Mouse (Mus musculus) MEL (cell line): ENCODE data around the gene Frmd6.

Experiments
- CTCF ChIP-seq, 3 experiments: IDR thresholded peaks in 2 of 3; conservative IDR thresholded peaks in 1 of 3; 2 replicates each; pipeline ENCODE4 v1.5.1; 2011 to 2012; ENCODE audit warnings: low read length in 3 of 3, low read depth in 2 of 3, mild to moderate bottlenecking in 2 of 3, improper control_type of control experiment in 1 of 3, inconsistent platforms in 1 of 3, mixed read lengths in 1 of 3, moderate library complexity in 1 of 3; ENCODE audit not compliant: control insufficient read depth in 1 of 3, insufficient read depth in 1 of 3, poor library complexity in 1 of 3, severe bottlenecking in 1 of 3
- E2F4 ChIP-seq: IDR thresholded peaks from 2 replicates; pipeline ENCODE4 v1.6.1; 2011; ENCODE audit warnings: low read depth, low read length, improper control_type of control experiment, borderline replicate concordance
- EP300 ChIP-seq, 2 experiments: IDR thresholded peaks; 2 replicates each; pipeline ENCODE4 v1.6.1; 2011; ENCODE audit warnings: improper control_type of control experiment in 2 of 2, low read length in 2 of 2, low read depth in 1 of 2, mild to moderate bottlenecking in 1 of 2
- ETS1 ChIP-seq: IDR thresholded peaks from 2 replicates; pipeline ENCODE4 v1.6.1; 2012; ENCODE audit warnings: low read depth, mild to moderate bottlenecking, inconsistent platforms, low read length, improper control_type of control experiment, moderate library complexity
- GATA1 ChIP-seq: IDR thresholded peaks from 2 replicates; pipeline ENCODE4 v1.6.1; 2011; ENCODE audit warnings: low read depth, low read length, improper control_type of control experiment
- KAT2A ChIP-seq: conservative IDR thresholded peaks from 2 replicates; pipeline ENCODE4 v1.6.1; 2012; ENCODE audit warnings: low read depth, low read length, improper control_type of control experiment, inconsistent platforms
- MAFK ChIP-seq: IDR thresholded peaks from 2 replicates; pipeline ENCODE4 v1.6.1; 2011; ENCODE audit warnings: low read depth, mild to moderate bottlenecking, low read length, improper control_type of control experiment, borderline replicate concordance
- MAX ChIP-seq: IDR thresholded peaks from 2 replicates; pipeline ENCODE4 v1.6.1; 2011; ENCODE audit warnings: low read length, improper control_type of control experiment
- MEF2A ChIP-seq: IDR thresholded peaks from 2 replicates; pipeline ENCODE4 v1.6.1; 2014; ENCODE audit warnings: low read depth, mild to moderate bottlenecking, inconsistent platforms, low read length, improper control_type of control experiment; ENCODE audit not compliant: poor library complexity, insufficient replicate concordance, severe bottlenecking; ENCODE audit errors: extremely low read depth
- NELFE ChIP-seq: IDR thresholded peaks from 2 replicates; pipeline ENCODE4 v1.6.1; 2011; ENCODE audit warnings: low read depth, low read length, improper control_type of control experiment
- POLR2AphosphoS2 ChIP-seq: IDR thresholded peaks from 2 replicates; pipeline ENCODE4 v1.6.1; 2011; ENCODE audit warnings: low read length, improper control_type of control experiment
- SMC3 ChIP-seq: IDR thresholded peaks from 2 replicates; pipeline ENCODE4 v1.6.1; 2011; ENCODE audit warnings: low read depth, low read length, improper control_type of control experiment
- TAL1 ChIP-seq: IDR thresholded peaks from 2 replicates; pipeline ENCODE4 v1.6.1; 2012; ENCODE audit warnings: mild to moderate bottlenecking, inconsistent platforms, low read length, moderate library complexity, mixed read lengths
- TCF12 ChIP-seq: IDR thresholded peaks from 2 replicates; pipeline ENCODE4 v1.6.1; 2014; ENCODE audit warnings: low read depth, mild to moderate bottlenecking, inconsistent platforms, low read length, improper control_type of control experiment, moderate library complexity

- TF ChIP-seq ETS1: no peak
- no peak for TF ChIP-seq KAT2A
- no peak for TF ChIP-seq CTCF (IDR thresholded peaks at IDR 0.05 in 2 of 3, conservative IDR thresholded peaks at IDR 0.05 in 1 of 3; ENCODE audit: control insufficient read depth in 1 of 3, insufficient read depth in 1 of 3, low read depth in 2 of 3, low read length in 3 of 3, poor library complexity in 1 of 3, severe bottlenecking in 1 of 3)
- TF ChIP-seq POLR2AphosphoS2: no peak
- TF ChIP-seq NELFE: no peak
- no peak for TF ChIP-seq MEF2A
- TF ChIP-seq GATA1: no peak
- TF ChIP-seq SMC3: no peak
- no peak for TF ChIP-seq EP300 (IDR thresholded peaks at IDR 0.05; ENCODE audit: low read depth in 1 of 2, low read length in 2 of 2)
- TF ChIP-seq TAL1: no peak
- no peak for TF ChIP-seq TCF12
- TF ChIP-seq E2F4: no peak
- TF ChIP-seq MAX: no peak
- no peak for TF ChIP-seq MAFK
These were observed 12.5 kb downstream of the Frmd6 start for GRCm38 (mm10) chr12:70837792-70838321.
